Mouse (Mus musculus): ENCODE results near the gene Mtmr6. TPM values are rescaled to one million over a fixed set of nuclear protein-coding genes. Genes with fewer than 3 reads are reported as not detected.

Gene Mtmr6
- polyA plus RNA-seq (2012; rRNA removed; ENCODE audit: low replicate concordance) = 28.2 and 33.2 TPM in 2 replicates

GRCm38 (mm10) chr14:60264990-60265876 lies at the start of gene Mtmr6:
TSS of gene Mtmr6 (plus strand) at chr14:60265228.

GRCm38 (mm10) chr14:60251281-60252003 lies 13.6 kb upstream of the Mtmr6 start, which contains the start of the genes Nupl1 and Gm49336:
TSS of gene Nupl1 (minus strand) at chr14:60251431.
TSS of gene Gm49336 (minus strand) at chr14:60251507.

Other genes starting within 250 kb of the Mtmr6 start
- 0.24 and 0.72 TPM in 2 replicates for gene Atp8a2, start 68.0 kb upstream of the Mtmr6 start, polyA plus RNA-seq (2012; rRNA removed; ENCODE audit: low replicate concordance)
- gene Nupl1, start 13.8 kb upstream of the Mtmr6 start, polyA plus RNA-seq (2012; rRNA removed; ENCODE audit: low replicate concordance) = 0.06 TPM in 1 of 2 replicates, not detected in the other
- 11.3 and 19.7 TPM in 2 replicates for gene Gm49336, start 13.7 kb upstream of the Mtmr6 start, polyA plus RNA-seq (2012; rRNA removed; ENCODE audit: low replicate concordance)
- gene Amer2, start 108.0 kb downstream of the Mtmr6 start, polyA plus RNA-seq (2012; rRNA removed; ENCODE audit: low replicate concordance) = 0.09 and 0.81 TPM in 2 replicates